Mouse (Mus musculus): ENCODE data around the gene Gpr3.

GRCm38 (mm10) chr4:133210023-133210787 lies 2.1 kb downstream of the Gpr3 start:
- no peak for TF ChIP-seq CTCF (IDR thresholded peaks at IDR 0.05; ENCODE audit: borderline replicate concordance, control insufficient read depth, extremely low read depth, insufficient read depth, low read length, poor library complexity)
- no peak for TF ChIP-seq POLR2A (IDR thresholded peaks at IDR 0.05; ENCODE audit: control insufficient read depth, extremely low read depth, insufficient read depth, low read length, poor library complexity)
